Mouse (Mus musculus): ENCODE results near the gene Itga2b. TPM values are rescaled to one million over a fixed set of nuclear protein-coding genes. Genes with fewer than 3 reads are reported as not detected.

Itga2b gene
- polyA plus RNA-seq, 1 experiment = 4.1 TPM

DNA sequence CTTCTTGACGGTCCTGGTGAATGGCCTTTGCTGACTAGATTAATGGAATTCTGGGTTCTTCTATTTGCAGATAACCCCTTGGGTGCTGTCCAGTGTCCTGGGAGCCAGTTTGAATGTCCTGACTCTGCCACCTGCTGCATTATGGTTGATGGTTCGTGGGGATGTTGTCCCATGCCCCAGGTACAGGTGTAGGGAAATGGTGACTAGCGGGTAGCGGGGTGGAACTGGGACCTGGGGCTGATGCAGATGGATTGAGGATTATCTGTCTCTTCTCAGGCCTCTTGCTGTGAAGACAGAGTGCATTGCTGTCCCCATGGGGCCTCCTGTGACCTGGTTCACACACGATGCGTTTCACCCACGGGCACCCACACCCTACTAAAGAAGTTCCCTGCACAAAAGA lies 36.1 kb downstream of the Itga2b start:
- no peak overlapping the region for H3K27ac ChIP-seq (ENCODE audit: insufficient read depth, low read length)
- H3K4me1 ChIP-seq (ENCODE audit: control insufficient read depth, insufficient read depth, low read length) = peaks cover 8% of the 10 kb centered on the region

DNA sequence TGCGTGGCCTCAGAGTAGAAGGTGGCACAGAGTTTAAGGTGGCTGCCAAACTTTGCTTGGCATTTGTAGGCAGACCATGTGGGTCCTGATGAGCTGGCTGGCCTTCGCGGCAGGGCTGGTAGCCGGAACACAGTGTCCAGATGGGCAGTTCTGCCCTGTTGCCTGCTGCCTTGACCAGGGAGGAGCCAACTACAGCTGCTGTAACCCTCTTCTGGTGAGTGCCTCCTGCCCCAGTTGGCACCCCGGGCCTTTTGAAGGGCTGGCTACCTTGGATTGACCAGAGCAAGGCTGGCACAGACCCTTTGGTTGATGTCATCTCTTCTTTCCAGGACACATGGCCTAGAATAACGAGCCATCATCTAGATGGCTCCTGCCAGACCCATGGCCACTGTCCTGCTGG lies 37.0 kb downstream of the Itga2b start:
- Histone ChIP-seq H3K27ac (ENCODE audit: insufficient read depth, low read length) (no peak overlapping the region), H3K4me1 (ENCODE audit: control insufficient read depth, insufficient read depth, low read length) (peaks cover 8% of the 10 kb centered on the region), H3K4me3 (ENCODE audit: insufficient read depth, low read length) (no peak overlapping the region)
- TF ChIP-seq POLR2A (IDR thresholded peaks at IDR 0.05; ENCODE audit: extremely low read depth, insufficient read depth, low read length) (no peak), CTCF (IDR thresholded peaks at IDR 0.05; ENCODE audit: extremely low read depth, insufficient read depth, low read length) (no peak)

More for the DNA sequence above, 36.1 kb downstream of the Itga2b start:
- no peak for TF ChIP-seq POLR2A (IDR thresholded peaks at IDR 0.05; ENCODE audit: extremely low read depth, insufficient read depth, low read length)
- TF ChIP-seq CTCF (IDR thresholded peaks at IDR 0.05; ENCODE audit: extremely low read depth, insufficient read depth, low read length) = no peak
- H3K4me3 ChIP-seq (ENCODE audit: insufficient read depth, low read length) = no peak overlapping the region

DNA sequence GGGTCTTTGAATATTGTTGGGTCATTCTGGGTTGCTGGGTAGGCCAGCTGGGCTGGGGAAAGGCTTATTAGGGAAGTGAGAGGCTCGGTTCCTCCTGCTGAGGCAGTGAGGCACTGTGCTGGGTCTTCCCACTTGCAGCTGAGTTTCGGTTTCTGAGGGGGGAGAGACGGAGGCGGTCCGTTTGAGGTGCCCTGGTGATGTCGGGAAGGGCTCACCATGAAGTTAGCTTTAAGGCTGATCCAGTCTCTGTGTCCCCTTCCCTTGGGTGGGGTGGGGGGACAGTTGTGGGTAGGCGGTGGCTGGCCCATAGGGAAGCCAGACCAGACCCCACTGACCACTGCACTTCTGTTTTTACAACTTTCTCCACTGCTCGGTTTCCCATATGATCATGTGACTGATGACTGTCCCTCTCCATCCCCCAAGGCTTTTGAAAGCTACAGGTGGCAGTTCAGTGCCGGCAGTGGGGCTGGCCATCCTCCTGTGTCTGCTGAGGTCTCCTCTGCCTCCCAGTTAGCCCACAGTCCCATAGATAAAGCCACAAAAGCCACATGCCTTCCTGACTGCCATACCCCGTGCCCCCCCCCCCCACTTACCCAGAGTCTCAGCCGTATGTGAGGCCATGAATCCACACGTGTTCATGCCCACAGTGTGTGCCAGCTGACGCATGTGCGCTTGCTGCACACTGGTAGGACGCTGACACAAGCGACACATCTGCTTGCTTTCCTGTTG lies 37.6 kb downstream of the Itga2b start:
- H3K4me3 ChIP-seq (ENCODE audit: insufficient read depth, low read length) = no peak overlapping the region
- H3K27ac ChIP-seq (ENCODE audit: insufficient read depth, low read length) = no peak overlapping the region
- H3K4me1 ChIP-seq (ENCODE audit: control insufficient read depth, insufficient read depth, low read length) = peaks cover 8% of the 10 kb centered on the region
- TF ChIP-seq POLR2A (IDR thresholded peaks at IDR 0.05; ENCODE audit: extremely low read depth, insufficient read depth, low read length) = no peak
- no peak for TF ChIP-seq CTCF (IDR thresholded peaks at IDR 0.05; ENCODE audit: extremely low read depth, insufficient read depth, low read length)

DNA sequence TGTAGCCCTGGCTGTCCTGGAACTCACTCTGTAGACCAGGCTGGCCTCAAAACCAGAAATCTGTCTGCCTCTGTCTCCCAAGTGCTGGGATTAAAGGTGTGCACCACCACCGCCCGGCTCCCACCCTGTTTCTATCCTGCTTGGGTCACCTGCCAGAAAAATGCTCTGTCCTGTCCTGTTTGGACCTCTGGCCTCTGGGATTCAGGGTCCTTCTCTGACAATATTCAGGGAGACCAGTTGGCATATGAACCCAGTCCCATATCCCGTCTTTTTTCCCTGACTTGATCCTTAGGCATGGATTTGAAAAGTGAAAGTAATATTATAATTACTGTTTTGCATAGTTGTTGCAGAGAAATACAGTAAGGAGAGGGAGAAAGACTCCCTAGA lies 38.2 kb downstream of the Itga2b start:
- TF ChIP-seq CTCF (IDR thresholded peaks at IDR 0.05; ENCODE audit: extremely low read depth, insufficient read depth, low read length) (no peak), POLR2A (IDR thresholded peaks at IDR 0.05; ENCODE audit: extremely low read depth, insufficient read depth, low read length) (no peak)
- H3K27ac ChIP-seq (ENCODE audit: insufficient read depth, low read length) = no peak overlapping the region
- H3K4me3 ChIP-seq (ENCODE audit: insufficient read depth, low read length) = no peak overlapping the region; the same call in 1 of the 2 replicates
- H3K4me1 ChIP-seq (ENCODE audit: control insufficient read depth, insufficient read depth, low read length) = peaks cover 8% of the 10 kb centered on the region

DNA sequence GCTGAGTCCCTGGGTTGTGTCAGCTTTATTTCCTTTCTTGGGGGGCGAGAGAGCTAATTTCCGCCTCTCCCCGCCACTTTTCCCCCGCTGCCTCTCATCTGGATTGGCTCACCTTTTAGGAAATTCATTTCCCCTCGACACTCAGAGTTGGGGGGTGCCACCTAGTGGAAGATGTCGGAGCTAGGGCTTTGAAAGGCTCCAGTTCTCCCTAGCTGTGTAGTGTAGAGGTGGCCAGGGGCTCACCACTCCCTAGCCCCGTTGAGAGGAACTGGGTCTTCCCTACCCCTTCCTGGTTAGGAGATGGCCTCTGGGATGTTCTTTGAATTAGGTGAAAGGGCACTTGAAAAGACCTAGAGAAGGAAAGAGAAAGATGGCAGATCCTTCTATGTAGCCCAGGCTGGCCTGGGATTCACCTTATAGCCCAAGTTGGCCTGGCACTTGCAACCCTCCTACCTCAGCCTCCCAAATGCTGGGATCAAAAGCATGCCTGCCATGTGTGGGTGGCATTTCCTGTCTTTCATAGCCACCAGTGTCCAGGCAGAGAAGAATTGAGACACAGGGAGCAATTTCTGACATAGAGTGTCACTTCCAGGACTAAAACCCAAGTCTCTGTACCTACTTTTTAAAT lies 38.8 kb downstream of the Itga2b start:
- peaks cover 8% of the 10 kb centered on the region for H3K4me1 ChIP-seq (ENCODE audit: control insufficient read depth, insufficient read depth, low read length)
- peak; percentile 67 for TF ChIP-seq CTCF (IDR thresholded peaks at IDR 0.05; ENCODE audit: extremely low read depth, insufficient read depth, low read length)
- TF ChIP-seq POLR2A (IDR thresholded peaks at IDR 0.05; ENCODE audit: extremely low read depth, insufficient read depth, low read length) = no peak
- H3K4me3 ChIP-seq (ENCODE audit: insufficient read depth, low read length) = peak overlapping the region; percentile 41
- peak overlapping the region; percentile 26; the same call in 1 of the 2 replicates for H3K27ac ChIP-seq (ENCODE audit: insufficient read depth, low read length)

DNA sequence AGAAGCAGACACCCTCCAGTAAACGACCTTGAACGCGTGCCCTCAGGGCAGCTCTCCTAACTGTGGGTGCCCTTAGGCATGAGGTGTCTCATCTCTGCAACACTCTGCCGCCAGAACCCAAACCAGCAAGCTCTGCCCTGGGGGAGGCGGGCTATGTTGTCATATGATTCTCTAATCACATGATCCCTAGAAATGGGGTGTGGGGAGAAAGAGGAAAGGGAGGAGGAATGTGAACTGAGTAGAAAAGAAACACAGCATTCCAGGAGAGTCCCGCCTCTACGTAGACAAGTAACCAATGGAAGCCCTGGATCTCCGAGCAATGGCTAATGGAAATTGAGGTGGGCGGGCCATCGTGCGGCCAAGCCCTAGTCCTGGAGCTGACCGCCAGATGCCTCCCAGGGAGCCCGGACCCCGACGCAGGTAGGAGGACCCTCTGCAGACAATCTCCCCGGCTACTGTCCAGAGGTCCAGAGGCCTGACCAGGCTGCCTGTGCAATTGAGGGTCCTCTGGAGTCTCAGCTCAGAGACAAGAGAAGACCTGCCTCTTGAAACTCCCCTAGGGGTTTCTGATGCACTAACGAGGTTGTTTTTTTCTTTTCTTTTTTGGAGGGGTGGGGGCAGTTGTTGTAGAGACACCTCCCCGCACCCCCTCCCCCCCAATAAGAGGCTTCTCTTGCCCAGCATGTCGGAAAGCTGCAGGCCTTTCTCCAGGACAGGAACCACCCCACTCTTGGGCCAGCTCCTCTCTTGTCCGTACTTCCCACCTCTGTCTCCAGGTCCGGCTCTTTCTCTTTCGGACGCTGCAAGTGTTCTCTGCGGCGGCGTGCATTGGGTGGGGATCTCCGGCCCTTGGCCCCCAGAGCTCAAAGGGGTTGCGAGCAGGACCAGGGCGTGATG lies 39.6 kb downstream of the Itga2b start, which contains the start of gene Grn:
Grn (plus strand) TSS at position 195 of the 897 bp plus-strand sequence.
- H3K27ac ChIP-seq (ENCODE audit: insufficient read depth, low read length) = peak within 1 kb of the TSS; percentile 26; the same call in 1 of the 2 replicates
- peak within 1 kb of the TSS; percentile 41 for H3K4me3 ChIP-seq (ENCODE audit: insufficient read depth, low read length)
- TF ChIP-seq CTCF (IDR thresholded peaks at IDR 0.05; ENCODE audit: extremely low read depth, insufficient read depth, low read length) (no peak), POLR2A (IDR thresholded peaks at IDR 0.05; ENCODE audit: extremely low read depth, insufficient read depth, low read length) (peak; percentile 71)
- H3K4me1 ChIP-seq (ENCODE audit: control insufficient read depth, insufficient read depth, low read length) = peaks cover 8% of the 10 kb centered on the region

DNA sequence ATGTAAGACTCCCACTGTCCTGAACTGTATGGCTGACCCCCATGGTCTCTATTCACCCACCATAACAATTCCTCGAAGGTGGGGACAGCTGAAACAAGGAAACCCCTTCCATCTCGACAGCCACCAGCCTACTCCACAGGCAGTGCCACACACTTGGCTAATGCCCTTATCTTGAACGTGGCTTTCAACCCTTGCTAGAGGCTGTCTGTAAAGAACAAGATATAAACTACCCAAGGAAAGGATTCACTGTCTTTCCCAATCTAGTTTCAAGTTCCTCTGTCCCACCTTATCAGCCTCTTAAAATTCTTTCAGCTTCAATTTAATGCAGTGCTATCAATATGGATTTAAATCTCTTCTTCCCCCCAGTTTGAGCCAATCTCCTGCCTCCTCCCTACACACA lies 40.4 kb downstream of the Itga2b start:
- TF ChIP-seq CTCF (IDR thresholded peaks at IDR 0.05; ENCODE audit: extremely low read depth, insufficient read depth, low read length) = no peak
- H3K4me1 ChIP-seq (ENCODE audit: control insufficient read depth, insufficient read depth, low read length) = peaks cover 8% of the 10 kb centered on the region
- H3K4me3 ChIP-seq (ENCODE audit: insufficient read depth, low read length) = peak overlapping the region; percentile 41
- no peak overlapping the region for H3K27ac ChIP-seq (ENCODE audit: insufficient read depth, low read length)

DNA sequence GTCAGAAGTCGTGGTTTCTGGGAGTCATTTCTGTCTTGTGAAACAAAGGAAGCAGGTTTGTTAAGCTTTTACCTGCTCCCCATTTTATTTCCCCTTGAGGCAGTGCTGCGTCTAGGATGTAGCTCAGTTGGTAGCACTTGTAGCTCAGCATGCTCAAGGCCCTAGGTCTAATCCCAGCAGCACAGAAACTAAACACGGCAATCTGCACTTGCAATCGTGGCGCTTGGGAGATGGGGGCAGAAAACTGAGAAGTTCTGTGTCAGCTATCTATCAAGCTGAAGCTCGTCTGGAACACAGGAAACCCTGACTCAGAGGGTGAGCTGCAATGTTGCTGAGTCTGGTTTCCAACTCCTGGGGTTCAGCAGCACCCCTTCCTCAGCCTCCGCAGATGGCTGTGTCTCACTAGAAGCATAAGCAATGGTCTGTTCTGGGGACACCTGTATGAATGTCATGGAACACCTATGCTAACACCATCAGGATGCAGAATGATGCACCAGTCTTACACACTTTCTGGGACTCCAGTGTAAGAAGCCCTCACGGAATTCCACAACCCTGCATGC lies 40.9 kb downstream of the Itga2b start:
- TF ChIP-seq POLR2A (IDR thresholded peaks at IDR 0.05; ENCODE audit: extremely low read depth, insufficient read depth, low read length) (no peak), CTCF (IDR thresholded peaks at IDR 0.05; ENCODE audit: extremely low read depth, insufficient read depth, low read length) (no peak)
- Histone ChIP-seq H3K4me3 (ENCODE audit: insufficient read depth, low read length) (no peak overlapping the region; the same call in 1 of the 2 replicates), H3K27ac (ENCODE audit: insufficient read depth, low read length) (no peak overlapping the region), H3K4me1 (ENCODE audit: control insufficient read depth, insufficient read depth, low read length) (peaks cover 6% of the 10 kb centered on the region)
